Mouse (Mus musculus) ovary, postnatal 10 days (tissue): Measurements from ENCODE around the gene Hes7.
A peak's percentile ranks its signal among the peaks of the same experiment; 100 is the strongest.

Experiments used
- DNase-seq: peaks from one replicate; pipeline ENCODE4 v3.0.0; 2022; ENCODE audit warnings: low spot score

Gene Hes7

DNA sequence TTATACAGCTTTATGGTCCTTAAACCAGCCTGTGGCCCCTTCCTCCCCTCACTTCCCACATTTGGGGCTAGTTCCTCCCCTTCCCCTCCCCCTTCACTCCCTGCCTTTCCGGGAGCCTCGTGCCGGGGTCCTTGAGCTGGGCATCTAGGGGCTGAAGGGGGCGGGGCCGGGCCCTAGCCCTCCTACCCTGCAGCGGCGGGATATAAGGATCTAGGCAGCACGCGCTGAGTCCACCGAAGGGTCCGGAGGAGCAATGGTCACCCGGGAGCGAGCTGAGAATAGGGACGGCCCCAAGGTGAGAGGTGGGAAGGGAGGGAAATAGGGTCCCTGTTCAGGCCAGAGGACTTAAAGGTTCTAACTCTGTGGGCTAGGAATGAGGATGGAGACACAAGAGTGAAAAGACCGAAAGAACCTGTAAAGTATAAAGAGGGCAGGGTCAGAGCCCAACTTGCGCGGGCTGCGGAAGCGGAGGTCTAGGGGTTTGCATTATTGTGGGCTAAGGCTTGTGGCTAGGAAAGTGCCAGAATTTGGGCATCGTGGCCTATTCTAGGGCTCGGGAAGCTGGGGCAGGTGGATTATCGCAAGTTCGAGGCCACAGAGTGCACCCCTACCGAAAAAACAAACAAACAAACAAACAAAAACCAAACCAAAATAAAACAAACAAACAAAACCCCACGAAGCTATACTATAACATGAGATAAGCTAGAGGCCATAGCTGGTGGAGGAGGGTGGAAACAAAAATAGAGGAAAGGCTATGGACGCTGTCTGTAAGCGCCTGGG, at the start of gene Hes7:
Gene Hes7, plus strand, starts transcription at position 184 of the 780 bp plus-strand sequence.
- no peak for DNase-seq

DNA sequence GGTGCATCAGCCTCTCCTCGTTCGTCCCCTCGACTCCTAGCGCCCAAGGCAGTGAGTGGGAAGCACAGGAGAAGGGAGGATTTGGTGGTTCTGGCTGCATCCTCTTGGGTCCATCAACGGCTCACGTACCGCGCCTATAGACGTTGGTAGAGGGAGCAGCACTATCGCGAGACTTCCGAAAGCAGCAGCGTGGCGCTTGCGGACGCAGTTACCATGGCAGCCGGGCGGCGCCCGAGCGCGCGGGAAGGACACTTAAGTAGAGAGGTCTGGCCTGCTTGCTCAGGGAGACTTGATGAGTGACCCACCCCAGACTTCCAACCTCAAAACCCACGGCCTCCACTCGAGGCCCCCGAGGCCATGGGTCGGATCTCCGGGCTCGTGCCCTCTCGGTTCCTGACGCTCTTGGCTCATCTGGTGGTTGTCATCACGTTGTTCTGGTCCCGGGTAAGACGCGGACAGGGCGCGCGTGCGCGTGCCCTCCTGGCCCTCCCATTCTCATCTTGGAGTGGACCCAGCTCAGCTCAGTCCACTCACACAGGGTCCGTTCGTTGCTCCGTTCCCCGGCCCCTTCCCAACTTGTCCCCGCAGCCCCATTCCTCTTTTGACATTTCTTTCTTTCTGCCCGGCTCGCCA, 49.5 kb upstream of the Hes7 start, which contains the start of gene Tmem107:
Gene Tmem107, plus strand, starts transcription at position 217 of the 633 bp plus-strand sequence.
- peak; percentile 87 for DNase-seq

DNA sequence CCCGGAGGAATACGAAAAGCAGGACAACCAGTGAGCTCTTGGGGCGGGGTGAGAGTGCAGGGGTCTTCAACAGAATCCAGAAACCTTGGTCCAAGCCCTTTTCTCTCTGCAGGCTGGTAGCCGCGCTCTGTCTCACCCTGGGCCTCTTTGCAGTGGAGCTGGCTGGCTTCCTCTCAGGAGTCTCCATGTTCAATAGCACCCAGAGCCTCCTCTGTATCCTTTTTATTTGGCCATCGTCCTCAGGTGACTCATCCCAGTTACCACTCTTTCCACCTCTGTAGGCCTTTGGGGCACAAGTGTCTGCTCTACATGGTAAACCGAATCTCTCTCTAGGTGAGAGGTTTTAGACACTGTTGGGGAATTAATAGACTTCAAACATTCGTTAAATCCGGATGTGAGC, 48.9 kb upstream of the Hes7 start:
- no peak for DNase-seq

DNA sequence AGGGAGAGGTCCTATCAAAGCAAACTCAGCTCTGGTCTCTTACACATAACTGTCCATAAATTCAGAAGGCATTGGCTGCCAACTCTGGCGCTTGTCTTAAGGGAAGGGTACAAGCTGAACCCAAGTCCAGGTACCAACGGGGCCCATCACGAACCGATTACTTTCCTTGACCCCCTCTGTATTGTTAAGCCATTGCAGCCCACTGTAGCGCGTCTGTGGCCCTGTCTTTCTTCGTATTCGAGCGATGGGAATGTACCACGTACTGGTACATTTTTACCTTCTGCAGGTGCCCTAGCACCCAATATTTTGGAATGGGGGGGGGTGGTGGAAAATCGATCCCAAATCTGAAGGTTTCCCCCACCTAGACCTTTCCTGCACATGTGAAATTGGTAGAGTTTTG, 48.0 kb upstream of the Hes7 start:
- no peak for DNase-seq

DNA sequence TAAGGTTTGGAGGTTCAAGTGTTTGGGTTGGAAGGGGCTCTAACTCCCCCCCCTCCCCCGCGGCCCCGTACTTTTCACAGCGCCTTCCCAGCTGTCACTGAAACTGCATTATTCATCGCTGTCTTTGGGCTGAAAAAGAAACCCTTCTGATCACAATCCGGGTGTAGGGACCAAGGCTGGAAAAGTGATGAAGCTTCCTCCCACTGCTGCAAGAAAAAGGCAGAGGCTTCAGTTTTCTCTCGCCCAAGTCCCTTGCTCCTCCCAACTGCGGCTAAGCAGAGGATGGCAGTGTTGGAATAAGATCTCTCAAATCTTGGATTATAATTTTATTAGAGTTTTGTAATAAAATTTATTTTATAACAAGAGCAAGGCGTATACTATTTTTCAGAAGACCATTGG, 47.5 kb upstream of the Hes7 start:
- no peak for DNase-seq

DNA sequence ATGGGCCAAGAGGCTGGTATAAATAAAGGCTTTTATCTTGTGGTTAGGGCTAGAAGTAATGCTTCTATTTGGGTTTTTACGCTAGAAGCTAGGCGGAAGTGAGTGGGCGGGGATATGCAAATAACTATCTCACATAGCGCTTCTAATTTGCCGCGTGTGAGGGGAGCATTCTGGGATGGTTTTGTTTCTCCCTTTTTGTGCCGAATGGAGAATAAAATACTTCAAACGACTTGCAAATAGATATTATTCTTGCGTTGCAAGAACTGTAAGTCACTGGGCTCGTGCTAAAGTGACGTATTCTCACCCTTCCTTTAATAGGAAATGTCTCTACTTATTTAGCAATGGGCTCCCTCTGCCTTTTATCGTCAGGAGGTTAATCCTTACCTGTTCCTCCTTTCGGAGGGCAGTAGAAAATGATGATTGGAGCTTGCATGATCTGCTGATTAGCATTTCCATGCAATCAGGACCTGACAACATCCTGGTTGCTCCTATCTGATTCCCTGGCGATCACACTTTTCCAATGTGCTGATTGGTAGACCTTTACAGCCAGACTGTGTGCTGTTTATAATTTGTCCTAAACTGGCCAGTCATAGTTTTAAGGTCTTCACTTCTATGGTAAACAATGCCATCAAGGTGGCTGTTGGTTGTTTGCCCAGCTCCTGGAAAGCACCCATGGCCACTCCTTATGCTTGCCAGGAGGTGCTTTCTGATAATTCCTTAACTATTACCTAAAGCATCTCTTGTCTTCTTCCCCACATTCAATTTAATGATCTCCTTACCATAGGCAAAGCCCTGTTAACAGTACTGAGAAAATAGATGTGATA, 46.9 kb upstream of the Hes7 start:
- DNase-seq, result peak; percentile 71

DNA sequence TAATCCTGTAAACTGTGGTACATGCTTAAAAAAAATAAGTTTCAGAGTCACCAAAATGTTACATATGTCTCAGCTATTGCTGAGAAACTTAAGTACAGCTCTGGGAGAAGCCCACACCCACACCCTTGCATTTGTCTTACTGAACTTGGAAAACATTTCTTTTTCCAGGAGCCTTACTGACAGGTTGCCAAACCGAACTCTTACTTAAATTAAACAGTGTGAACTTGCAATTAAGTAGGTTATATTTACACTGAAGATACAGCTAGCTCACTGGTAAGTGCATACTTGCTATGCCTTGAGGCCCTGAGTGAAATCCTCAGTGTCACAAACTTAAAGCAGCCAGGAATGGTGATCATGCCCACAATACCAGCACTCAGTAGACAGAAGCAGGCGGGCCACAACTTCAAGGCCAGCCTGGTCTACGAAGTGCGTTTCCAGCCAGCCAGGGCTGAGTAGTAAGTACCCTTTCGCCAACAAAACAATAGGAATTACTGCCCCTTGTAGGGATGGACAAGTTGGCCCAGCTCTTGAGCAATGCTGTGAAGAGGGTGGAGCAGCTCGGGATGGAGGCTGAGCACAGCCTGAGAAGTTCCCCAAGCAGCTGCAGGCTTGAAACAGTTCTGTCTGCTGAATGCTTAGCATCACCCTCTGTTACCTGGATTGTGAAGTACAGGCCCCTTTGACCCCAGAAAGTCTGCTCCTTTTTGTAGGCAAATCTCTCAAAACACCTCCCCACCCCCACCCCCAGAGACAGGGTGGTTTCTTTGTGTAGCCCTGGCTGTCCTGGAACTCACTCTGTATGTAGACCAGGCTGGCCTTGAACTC, 46.0 kb upstream of the Hes7 start:
- no peak for DNase-seq

DNA sequence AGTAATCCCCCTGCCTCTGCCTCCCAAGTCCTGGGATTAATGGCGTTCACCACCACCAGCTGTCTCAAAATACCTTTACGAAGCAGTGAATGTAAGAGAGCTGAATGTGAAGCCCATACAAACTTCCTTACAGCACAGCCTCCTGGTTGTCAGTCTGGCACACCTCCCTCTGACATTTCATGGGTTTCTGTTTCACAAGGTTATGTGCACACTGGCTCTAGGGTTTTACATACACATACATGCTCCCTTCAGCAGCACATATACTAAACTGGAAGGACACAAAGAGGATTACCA, 45.5 kb upstream of the Hes7 start:
- DNase-seq, result no peak

DNA sequence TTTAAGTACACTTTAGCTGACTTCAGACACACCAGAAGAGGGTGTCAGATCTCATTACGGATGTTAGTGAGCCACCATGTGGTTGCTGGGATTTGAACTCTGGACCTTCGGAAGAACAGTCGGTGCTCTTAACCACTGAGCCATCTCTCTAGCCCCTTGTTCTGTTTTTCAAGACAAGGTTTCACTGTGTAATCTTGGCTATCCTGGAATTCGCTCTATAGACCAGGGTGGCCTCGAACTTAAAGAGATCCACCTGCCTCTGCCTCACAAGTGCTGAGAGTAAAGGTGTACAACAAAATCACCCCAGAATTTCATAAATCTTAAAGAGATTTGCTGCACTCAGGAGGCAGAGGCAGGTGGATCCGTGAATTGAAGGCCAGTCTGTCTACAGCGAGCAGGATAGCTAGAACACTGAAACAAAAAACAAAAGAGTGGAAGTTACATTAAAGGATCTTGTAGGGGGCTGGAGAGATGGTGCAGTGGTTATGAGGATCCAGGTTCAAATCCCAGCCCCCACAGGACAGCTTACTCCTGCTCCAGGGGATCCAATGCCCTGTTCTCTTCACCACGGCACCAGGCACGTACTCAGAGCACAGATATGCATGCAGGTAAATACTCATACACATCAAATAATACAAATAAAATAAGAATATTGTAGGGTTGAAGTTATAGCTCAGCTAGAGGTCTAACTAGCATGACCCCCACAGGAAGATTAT, 44.3 kb upstream of the Hes7 start:
- no peak for DNase-seq

DNA sequence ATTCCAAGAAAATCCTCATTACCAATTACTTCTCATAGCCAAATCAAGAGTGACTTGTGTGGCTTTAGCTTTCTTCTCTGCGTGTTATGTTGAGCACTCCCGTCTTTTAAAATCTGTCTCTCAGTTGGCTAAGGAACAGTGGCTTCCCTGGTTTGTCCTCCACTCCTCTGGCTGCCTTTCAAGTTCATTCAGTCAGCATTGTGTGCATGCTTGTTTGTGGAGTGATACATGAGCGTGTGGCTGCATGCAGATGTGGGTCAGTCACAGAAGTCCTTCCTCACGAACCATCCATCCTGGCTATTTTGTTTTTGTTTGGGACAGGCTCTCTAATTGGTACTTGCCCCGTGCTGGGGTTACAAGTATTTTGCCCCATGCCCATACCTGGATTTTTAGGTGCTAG, 43.6 kb upstream of the Hes7 start:
- DNase-seq, result no peak

DNA sequence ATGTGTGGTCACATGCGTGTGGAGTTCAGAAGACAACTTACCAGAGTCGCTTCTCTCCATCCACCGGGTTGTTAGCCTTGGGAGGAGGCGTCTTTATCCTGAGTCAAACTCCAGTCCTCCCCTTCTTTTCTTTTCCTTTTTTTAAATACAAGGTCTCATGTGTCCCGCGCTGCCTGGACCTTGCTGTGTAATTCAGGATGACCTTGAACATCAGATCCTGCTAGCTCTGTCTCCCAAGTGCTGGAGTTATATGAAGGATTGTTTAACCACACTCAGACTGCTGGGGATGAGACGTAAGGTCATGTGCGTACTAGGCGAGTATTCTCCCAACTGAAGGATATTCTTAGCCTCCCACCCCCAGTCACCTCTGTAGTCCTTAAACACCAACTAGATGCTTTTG, 42.9 kb upstream of the Hes7 start:
- no peak for DNase-seq

DNA sequence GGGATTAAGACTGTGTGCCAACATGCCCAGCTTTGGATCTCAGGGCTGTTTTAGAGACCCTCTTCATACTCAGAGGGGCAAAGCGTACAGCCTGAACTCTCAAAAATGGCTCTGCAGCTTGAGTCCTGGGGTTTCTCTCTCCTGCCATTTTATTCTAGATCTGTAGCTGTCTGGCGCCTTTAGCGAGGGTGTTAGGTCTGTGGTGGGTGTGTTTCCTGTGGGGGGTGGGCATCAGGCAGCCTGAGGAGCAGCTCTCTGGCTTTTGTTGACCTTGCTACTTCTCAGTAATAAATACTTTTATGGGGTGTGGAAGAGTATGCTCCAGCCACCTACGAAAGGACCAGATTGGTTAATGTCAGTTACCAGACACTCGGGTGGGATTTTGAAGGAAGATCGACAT, 42.2 kb upstream of the Hes7 start:
- DNase-seq, result no peak

DNA sequence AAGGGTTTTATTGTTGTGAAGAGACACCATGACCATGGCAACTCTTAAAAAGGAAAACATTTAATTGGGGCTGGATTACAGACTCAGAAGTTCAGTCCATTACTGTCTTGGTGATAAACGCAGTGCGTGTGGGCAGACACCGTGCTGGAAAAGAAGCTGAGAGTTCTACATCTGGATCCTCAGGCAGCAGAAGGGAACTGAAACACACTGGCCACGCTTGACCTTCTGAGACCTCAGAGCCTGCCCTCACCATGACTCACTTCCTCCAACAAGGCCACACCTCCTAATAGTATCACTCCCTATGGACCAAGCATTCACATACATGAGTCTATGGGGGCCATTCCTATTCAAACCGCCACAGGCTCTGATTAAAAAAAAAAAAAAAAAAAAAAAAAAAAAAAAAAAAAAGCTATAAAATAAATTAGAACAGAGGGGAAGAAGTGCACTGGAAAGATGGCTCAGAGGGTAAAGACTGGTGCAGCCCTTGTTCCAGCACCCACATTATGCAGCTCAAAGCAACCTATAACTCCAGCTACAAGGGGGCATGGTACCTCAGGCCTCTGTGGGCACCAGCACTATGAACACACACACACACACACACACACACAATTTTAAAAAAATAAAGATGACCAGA, 41.3 kb upstream of the Hes7 start:
- DNase-seq, result no peak

DNA sequence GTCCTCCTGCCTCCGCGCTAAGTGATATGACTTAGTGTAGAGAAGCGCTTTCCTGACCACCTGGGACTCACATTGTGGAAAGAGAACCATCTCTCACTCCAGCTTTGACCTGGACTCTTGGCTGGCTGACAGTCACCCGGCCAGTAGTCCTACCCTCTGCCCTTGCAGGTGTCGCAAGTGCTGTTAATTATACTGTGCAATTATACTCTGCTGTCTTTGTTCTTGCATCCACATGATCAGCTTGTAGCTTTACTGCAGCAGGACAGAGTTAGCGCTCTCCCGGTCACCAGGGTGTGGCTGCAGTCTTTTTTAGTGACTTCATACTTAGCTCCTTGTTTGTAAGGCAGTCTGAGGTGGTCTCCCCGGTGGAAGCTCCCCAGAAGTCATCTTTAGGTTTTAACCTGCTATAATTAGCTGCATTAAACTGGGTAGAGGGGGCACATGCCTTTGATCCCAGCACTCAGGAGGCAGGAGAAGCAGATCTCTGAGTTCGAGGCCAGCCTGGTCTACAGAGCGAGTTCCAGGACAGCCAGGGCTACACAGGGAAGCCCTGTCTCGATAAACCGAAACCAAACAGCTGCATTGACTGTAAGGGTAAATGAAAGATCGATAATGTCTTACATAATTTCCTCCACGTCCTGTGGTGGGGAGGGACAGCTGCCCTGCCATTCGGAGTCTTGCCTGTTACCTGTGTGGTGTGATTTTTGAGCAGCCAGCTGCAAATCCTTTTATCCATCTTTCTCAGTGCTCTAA, 39.9 kb upstream of the Hes7 start:
- no peak for DNase-seq

DNA sequence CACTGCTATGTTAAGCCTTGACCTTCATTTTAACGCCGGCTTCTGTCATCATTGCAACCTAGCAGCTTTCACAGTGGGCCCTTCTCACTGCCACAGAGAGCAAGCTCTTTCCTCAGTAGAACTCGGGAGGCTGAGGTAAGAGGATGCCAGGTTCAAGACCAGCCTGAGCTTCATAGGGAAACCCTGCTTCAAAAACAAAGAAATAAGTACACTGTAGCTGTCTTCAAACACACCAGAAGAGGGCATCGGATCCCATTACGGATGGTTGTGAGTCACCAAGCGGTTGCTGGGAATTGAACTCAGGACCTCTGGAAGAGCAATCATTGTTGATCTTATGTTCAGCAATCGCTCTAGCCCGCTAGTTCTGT, 39.4 kb upstream of the Hes7 start:
- no peak for DNase-seq

DNA sequence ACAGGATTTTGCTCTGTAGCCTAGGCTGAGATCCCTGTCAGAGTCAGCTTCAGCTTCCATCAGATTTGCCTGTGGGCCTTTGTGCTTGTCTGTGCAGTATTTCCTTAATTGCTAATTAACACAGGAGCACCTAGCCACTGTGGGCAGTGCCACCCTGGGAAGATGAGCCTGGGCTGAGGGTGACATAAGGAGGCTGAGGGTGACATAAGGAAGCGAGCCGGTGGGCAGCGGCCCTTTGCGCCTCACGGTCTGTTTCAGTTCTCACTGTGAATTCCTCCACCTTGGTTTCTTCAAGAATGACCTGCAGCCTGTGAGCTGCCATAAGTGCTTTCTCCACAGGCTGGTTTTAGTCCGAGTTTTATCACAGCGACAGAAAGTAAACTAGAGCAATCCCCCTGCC, 38.6 kb upstream of the Hes7 start:
- no peak for DNase-seq

DNA sequence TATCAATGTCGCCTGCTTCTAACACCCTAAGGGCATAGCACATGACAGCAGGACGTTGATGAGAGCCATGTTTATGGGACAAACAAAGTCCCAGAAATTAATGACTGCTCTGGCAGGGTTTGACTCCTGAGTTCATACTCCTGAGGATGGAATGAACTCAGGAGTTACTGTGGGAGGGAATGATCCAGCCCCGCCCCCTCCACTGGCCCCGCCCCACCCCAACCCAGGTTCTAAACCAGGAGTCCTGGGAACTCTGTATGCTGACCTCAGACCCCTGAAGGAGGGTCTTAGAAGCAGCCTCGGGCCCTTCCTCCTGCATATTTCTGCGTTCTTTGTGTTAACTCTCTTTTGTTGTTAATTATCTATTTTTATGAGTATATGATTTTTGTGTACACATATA, 34.6 kb upstream of the Hes7 start:
- DNase-seq, result no peak

DNA sequence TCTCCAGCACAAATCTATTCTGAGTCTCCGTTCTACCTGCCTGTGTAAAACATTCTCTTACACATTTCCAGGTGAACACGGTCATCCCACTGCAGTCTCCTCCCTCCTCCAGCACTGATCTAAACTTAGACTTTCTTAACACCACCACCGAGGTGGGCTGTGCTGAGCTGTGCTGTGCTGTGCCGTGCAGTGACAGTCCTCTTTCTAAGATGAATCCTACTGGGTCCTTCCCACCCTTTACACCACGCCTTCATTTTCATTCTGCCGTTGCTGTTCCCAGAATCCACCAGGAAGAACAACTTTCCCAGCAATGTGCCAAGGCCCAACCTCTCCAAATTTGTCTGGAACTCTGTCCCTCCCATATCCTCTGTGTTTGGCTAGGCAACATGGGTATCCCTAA, 33.8 kb upstream of the Hes7 start:
- DNase-seq, result no peak

DNA sequence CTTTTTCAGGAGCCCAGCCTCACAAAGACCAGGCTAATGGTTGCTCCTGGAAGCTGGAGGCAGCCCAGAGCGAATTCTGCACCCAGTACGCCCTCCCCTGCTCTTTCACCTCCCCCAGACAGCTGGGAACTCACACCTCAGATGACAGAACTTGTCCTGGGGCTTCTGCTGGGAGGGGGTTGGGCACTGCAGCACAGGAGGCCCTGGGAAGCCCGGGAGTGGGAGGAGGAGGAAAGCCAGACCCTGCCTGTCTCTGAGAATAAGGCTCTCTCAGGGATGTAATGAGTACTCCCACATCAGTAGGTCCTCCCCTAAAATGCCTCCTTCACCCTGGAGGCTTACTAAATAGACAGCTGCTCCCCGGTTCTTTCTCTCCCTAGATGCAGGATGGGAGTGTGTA, 33.1 kb upstream of the Hes7 start:
- no peak for DNase-seq

DNA sequence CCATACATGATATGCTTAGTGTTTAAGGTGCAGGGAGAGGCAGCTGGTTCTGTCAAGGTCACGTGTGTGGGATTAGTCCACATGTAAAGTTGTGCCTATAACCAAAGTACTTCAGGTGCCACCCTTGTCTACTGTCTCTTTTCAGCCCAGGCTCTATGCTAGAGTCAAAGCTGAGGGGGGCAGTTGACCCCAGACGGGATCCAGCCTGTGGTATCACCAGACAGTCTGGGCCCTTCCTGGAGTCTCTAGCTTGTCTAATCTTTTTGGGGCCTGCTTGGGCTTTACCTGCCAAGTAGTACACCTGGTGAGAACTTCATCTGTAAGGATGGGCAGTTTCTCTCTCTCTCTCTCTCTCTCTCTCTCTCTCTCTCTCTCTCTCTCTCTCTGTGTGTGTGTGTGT, 32.6 kb upstream of the Hes7 start:
- no peak for DNase-seq
